Mouse (Mus musculus) cerebellum, adult 11 months (tissue): ENCODE data around the gene Trpm8.

Experiments used
- DNase-seq: peaks from one replicate; pipeline ENCODE4 v3.0.0; 2022

Gene Trpm8

GRCm38 (mm10) chr1:88277098-88277817 lies at the start of gene Trpm8, which contains the start of gene Hjurp:
Trpm8 (plus strand) TSS chr1:88277661.
Hjurp (minus strand) TSS chr1:88277633.
- DNase-seq = peak; percentile 100

GRCm38 (mm10) chr1:88228121-88228520 lies 49.3 kb upstream of the Trpm8 start:
- no peak for DNase-seq

GRCm38 (mm10) chr1:88229566-88229965 lies 47.9 kb upstream of the Trpm8 start:
- DNase-seq = no peak

- no peak for DNase-seq
These were observed 47.5 kb upstream of the Trpm8 start for GRCm38 (mm10) chr1:88229986-88230385.

GRCm38 (mm10) chr1:88230421-88230820 lies 47.0 kb upstream of the Trpm8 start:
- no peak for DNase-seq

- DNase-seq = no peak
These were observed 46.3 kb upstream of the Trpm8 start for GRCm38 (mm10) chr1:88230981-88231802.

- DNase-seq = no peak
These were observed 45.5 kb upstream of the Trpm8 start for GRCm38 (mm10) chr1:88231803-88232499.

GRCm38 (mm10) chr1:88232664-88233380 lies 44.6 kb upstream of the Trpm8 start:
- DNase-seq = no peak

- no peak for DNase-seq
These were observed 43.8 kb upstream of the Trpm8 start for GRCm38 (mm10) chr1:88233421-88234247.

- DNase-seq = no peak
These were observed 43.2 kb upstream of the Trpm8 start for GRCm38 (mm10) chr1:88234248-88234610.

GRCm38 (mm10) chr1:88234646-88235045 lies 42.8 kb upstream of the Trpm8 start:
- DNase-seq = no peak

GRCm38 (mm10) chr1:88235046-88235893 lies 42.2 kb upstream of the Trpm8 start:
- DNase-seq = no peak

GRCm38 (mm10) chr1:88235894-88236415 lies 41.5 kb upstream of the Trpm8 start:
- DNase-seq = no peak

- DNase-seq = no peak
These were observed 40.1 kb upstream of the Trpm8 start for GRCm38 (mm10) chr1:88237311-88237710.

GRCm38 (mm10) chr1:88238771-88239170 lies 38.7 kb upstream of the Trpm8 start:
- no peak for DNase-seq

GRCm38 (mm10) chr1:88240072-88240471 lies 37.4 kb upstream of the Trpm8 start:
- DNase-seq = no peak

GRCm38 (mm10) chr1:88240579-88240978 lies 36.9 kb upstream of the Trpm8 start:
- DNase-seq = no peak

- no peak for DNase-seq
These were observed 33.6 kb upstream of the Trpm8 start for GRCm38 (mm10) chr1:88243861-88244260.

GRCm38 (mm10) chr1:88245881-88246280 lies 31.6 kb upstream of the Trpm8 start:
- DNase-seq = no peak

- no peak for DNase-seq
These were observed 31.1 kb upstream of the Trpm8 start for GRCm38 (mm10) chr1:88246386-88246785.

GRCm38 (mm10) chr1:88247660-88248059 lies 29.8 kb upstream of the Trpm8 start:
- no peak for DNase-seq
